Mouse (Mus musculus): ENCODE measurements around the gene Aars. TPM values are rescaled to one million over a fixed set of nuclear protein-coding genes. Genes with fewer than 3 reads are reported as not detected.
A peak's percentile ranks its signal among the peaks of the same experiment; 100 is the strongest.
"Not testable (repeated sequence)": the region's sequence is repeated elsewhere in the genome, so short reads cannot be mapped to it uniquely, and the experiment has no call there.

Aars gene
- total and polyA plus RNA-seq, 2 experiments from 2014 or later, result 25.6 to 38.9 TPM

GRCm38 (mm10) chr8:111091706-111092105 lies 58.8 kb downstream of the Aars start:
- ATAC-seq (ENCODE audit: insufficient read depth, low read depth) (no peak), DNase-seq (ENCODE audit: low spot score) (peak; percentile 30)
- Histone ChIP-seq H3K9me3 (replicated peaks; ENCODE audit: control insufficient read depth, low read length) (no peaks in the 10 kb centered on the region), H3K4me3 (ENCODE audit: low read depth, low read length) (no peak overlapping the region), H3K36me3 (replicated peaks; ENCODE audit: control insufficient read depth, insufficient read depth, low read length) (no peaks in the 10 kb centered on the region), H3K9ac (replicated peaks; ENCODE audit: low read depth, low read length) (no peak overlapping the region), H3K27ac (ENCODE audit: low read depth) (peak overlapping the region; percentile 50; the same call in 1 of the 2 replicates), H3K4me2 (ENCODE audit: low read depth, low read length) (no peak overlapping the region), H3K27me3 (ENCODE audit: control insufficient read depth, insufficient read depth, low read length) (no peaks in the 10 kb centered on the region), H3K4me1 (ENCODE audit: control insufficient read depth, insufficient read depth) (peaks cover 6% of the 10 kb centered on the region; the same call in 1 of the 2 replicates)
- 38% methylated on average over 7 of the region's 7 CpGs for WGBS
- no peak for TF ChIP-seq EP300 (IDR thresholded peaks at IDR 0.05; ENCODE audit: low read depth)
- no peak for TF ChIP-seq CTCF (IDR thresholded peaks at IDR 0.05; ENCODE audit: low read depth)

DNA sequence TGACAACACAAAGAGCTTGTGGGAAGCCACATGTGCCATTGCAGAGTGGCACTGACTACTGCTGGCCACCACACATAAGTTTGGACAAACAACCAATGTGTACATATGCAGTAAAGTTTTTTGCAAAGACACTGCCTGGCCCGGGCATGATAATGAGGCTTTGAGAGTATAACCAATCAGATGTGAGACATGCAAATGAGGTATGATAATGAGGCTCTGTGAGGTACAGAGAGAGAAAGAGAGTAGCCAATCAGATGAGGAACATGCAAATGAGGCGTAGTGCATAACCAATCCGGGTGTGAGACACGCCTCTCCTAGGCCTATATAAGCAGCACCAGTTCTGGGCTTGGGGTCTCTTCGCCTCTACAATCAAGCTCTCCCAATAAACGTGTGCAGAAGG lies 59.4 kb downstream of the Aars start, which contains the start of gene Clec18a:
Gene Clec18a, minus strand, starts transcription at position 101 of the 400 bp plus-strand sequence.
- not testable (repeated sequence) for H3K4me1 ChIP-seq (ENCODE audit: control insufficient read depth, insufficient read depth); ATAC-seq (ENCODE audit: insufficient read depth, low read depth); H3K36me3 ChIP-seq (replicated peaks; ENCODE audit: control insufficient read depth, insufficient read depth, low read length); H3K9me3 ChIP-seq (replicated peaks; ENCODE audit: control insufficient read depth, low read length); H3K4me2 ChIP-seq (ENCODE audit: low read depth, low read length); DNase-seq (ENCODE audit: low spot score); H3K27me3 ChIP-seq (ENCODE audit: control insufficient read depth, insufficient read depth, low read length); H3K9ac ChIP-seq (replicated peaks; ENCODE audit: low read depth, low read length); H3K4me3 ChIP-seq (ENCODE audit: low read depth, low read length)
- H3K27ac ChIP-seq (ENCODE audit: low read depth), result peak within 1 kb of the TSS; percentile 50; the same call in 1 of the 2 replicates
- WGBS, result 76% methylated on average over 2 of the region's 6 CpGs

- peak; percentile 79 for DNase-seq (ENCODE audit: low spot score)
- Histone ChIP-seq H3K4me1 (ENCODE audit: control insufficient read depth, insufficient read depth) (peaks cover 6% of the 10 kb centered on the region; the same call in 1 of the 2 replicates), H3K9ac (replicated peaks; ENCODE audit: low read depth, low read length) (peak within 1 kb of the TSS; percentile 78), H3K9me3 (replicated peaks; ENCODE audit: control insufficient read depth, low read length) (no peaks in the 10 kb centered on the region), H3K4me3 (ENCODE audit: low read depth, low read length) (peak within 1 kb of the TSS; percentile 75), H3K27ac (ENCODE audit: low read depth) (peak within 1 kb of the TSS; percentile 62), H3K27me3 (ENCODE audit: control insufficient read depth, insufficient read depth, low read length) (no peaks in the 10 kb centered on the region), H3K4me2 (ENCODE audit: low read depth, low read length) (peak within 1 kb of the TSS; percentile 78), H3K36me3 (replicated peaks; ENCODE audit: control insufficient read depth, insufficient read depth, low read length) (no peaks in the 10 kb centered on the region)
- WGBS, result 5% methylated on average over 63 of the region's 72 CpGs
- TF ChIP-seq EP300 (IDR thresholded peaks at IDR 0.05; ENCODE audit: low read depth) (no peak), CTCF (IDR thresholded peaks at IDR 0.05; ENCODE audit: low read depth) (no peak)
- ATAC-seq (ENCODE audit: insufficient read depth, low read depth), result peak; percentile 93
These were observed 61.1 kb downstream of the Aars start, which contains the start of gene Pdpr for GRCm38 (mm10) chr8:111093865-111094718. TSS of gene Pdpr (plus strand) at chr8:111094630.

- ATAC-seq (ENCODE audit: insufficient read depth, low read depth), result peak; percentile 56; the same call in 1 of the 2 replicates
- Histone ChIP-seq H3K27ac (ENCODE audit: low read depth) (peak overlapping the region; percentile 62), H3K4me2 (ENCODE audit: low read depth, low read length) (peak overlapping the region; percentile 78), H3K9ac (replicated peaks; ENCODE audit: low read depth, low read length) (peak overlapping the region; percentile 78), H3K4me3 (ENCODE audit: low read depth, low read length) (peak overlapping the region; percentile 75)
- DNase-seq (ENCODE audit: low spot score); H3K4me1 ChIP-seq (ENCODE audit: control insufficient read depth, insufficient read depth); H3K27me3 ChIP-seq (ENCODE audit: control insufficient read depth, insufficient read depth, low read length); H3K36me3 ChIP-seq (replicated peaks; ENCODE audit: control insufficient read depth, insufficient read depth, low read length); H3K9me3 ChIP-seq (replicated peaks; ENCODE audit: control insufficient read depth, low read length): not testable (repeated sequence)
- WGBS, result under 1% methylated on average over 45 of the region's 69 CpGs
These were observed 61.9 kb downstream of the Aars start for GRCm38 (mm10) chr8:111094719-111095302.

Small RNAs within 50 kb of the gene (microRNA-seq; reads per million reads assigned to microRNA genes)
- not detected for gene Gm24103
- gene Mir3473d, result 0.54 reads per million

Other genes starting within 250 kb of the Aars start
- 3.2 and 3.9 TPM in 2 replicates for gene Il34, start 227.2 kb upstream of the Aars start, total RNA-seq (2014; rRNA removed; ENCODE audit: low replicate concordance)
- 1.1 and 1.4 TPM in 2 replicates for gene Il34, start 227.2 kb upstream of the Aars start, polyA plus RNA-seq (2015; fragmentation: Nextera tagmentation; extraction: Ambion mirVana)
- gene Cog4, start 186.5 kb upstream of the Aars start, total RNA-seq (2014; rRNA removed; ENCODE audit: low replicate concordance), result 47.2 and 66.3 TPM in 2 replicates
- 54.2 and 55.8 TPM in 2 replicates for gene Cog4, start 186.5 kb upstream of the Aars start, polyA plus RNA-seq (2015; fragmentation: Nextera tagmentation; extraction: Ambion mirVana)
- 47.3 and 68.3 TPM in 2 replicates for gene Sf3b3, start 186.4 kb upstream of the Aars start, total RNA-seq (2014; rRNA removed; ENCODE audit: low replicate concordance)
- 32.5 and 32.9 TPM in 2 replicates for gene Sf3b3, start 186.4 kb upstream of the Aars start, polyA plus RNA-seq (2015; fragmentation: Nextera tagmentation; extraction: Ambion mirVana)
- gene Fuk, start 130.7 kb upstream of the Aars start, total RNA-seq (2014; rRNA removed; ENCODE audit: low replicate concordance), result 10.8 and 14.8 TPM in 2 replicates
- 3.6 and 3.7 TPM in 2 replicates for gene Fuk, start 130.7 kb upstream of the Aars start, polyA plus RNA-seq (2015; fragmentation: Nextera tagmentation; extraction: Ambion mirVana)
- 9.9 and 15.8 TPM in 2 replicates for gene St3gal2, start 113.2 kb upstream of the Aars start, total RNA-seq (2014; rRNA removed; ENCODE audit: low replicate concordance)
- 11.3 and 12.6 TPM in 2 replicates for gene St3gal2, start 113.2 kb upstream of the Aars start, polyA plus RNA-seq (2015; fragmentation: Nextera tagmentation; extraction: Ambion mirVana)
- gene Ddx19a, start 35.3 kb upstream of the Aars start, total RNA-seq (2014; rRNA removed; ENCODE audit: low replicate concordance), result 19.8 and 28.4 TPM in 2 replicates
- gene Ddx19a, start 35.3 kb upstream of the Aars start, polyA plus RNA-seq (2015; fragmentation: Nextera tagmentation; extraction: Ambion mirVana), result 5.6 and 6.0 TPM in 2 replicates
- gene Ddx19b, start 1.4 kb upstream of the Aars start, total RNA-seq (2014; rRNA removed; ENCODE audit: low replicate concordance), result 9.3 and 10.2 TPM in 2 replicates
- gene Ddx19b, start 1.4 kb upstream of the Aars start, polyA plus RNA-seq (2015; fragmentation: Nextera tagmentation; extraction: Ambion mirVana), result 2.8 and 3.6 TPM in 2 replicates
- gene Exosc6, start 23.2 kb downstream of the Aars start, total RNA-seq (2014; rRNA removed; ENCODE audit: low replicate concordance), result 7.1 and 17.0 TPM in 2 replicates
- 0.38 and 2.0 TPM in 2 replicates for gene Exosc6, start 23.2 kb downstream of the Aars start, polyA plus RNA-seq (2015; fragmentation: Nextera tagmentation; extraction: Ambion mirVana)
- gene Clec18a, start 59.3 kb downstream of the Aars start, total RNA-seq (2014; rRNA removed; ENCODE audit: low replicate concordance), result not detected in 2 replicates
- gene Clec18a, start 59.3 kb downstream of the Aars start, polyA plus RNA-seq (2015; fragmentation: Nextera tagmentation; extraction: Ambion mirVana), result 0.05 and 0.10 TPM in 2 replicates
- 67.8 and 87.4 TPM in 2 replicates for gene Pdpr, start 61.5 kb downstream of the Aars start, total RNA-seq (2014; rRNA removed; ENCODE audit: low replicate concordance)
- gene Pdpr, start 61.5 kb downstream of the Aars start, polyA plus RNA-seq (2015; fragmentation: Nextera tagmentation; extraction: Ambion mirVana), result 14.9 and 17.9 TPM in 2 replicates
- gene Glg1, start 226.1 kb downstream of the Aars start, total RNA-seq (2014; rRNA removed; ENCODE audit: low replicate concordance), result 30.5 and 41.9 TPM in 2 replicates
- gene Glg1, start 226.1 kb downstream of the Aars start, polyA plus RNA-seq (2015; fragmentation: Nextera tagmentation; extraction: Ambion mirVana), result 37.1 and 38.2 TPM in 2 replicates

All from heart, postnatal 0 days (tissue).